Mouse (Mus musculus) MEL (cell line): ENCODE data around the gene Fbln5. TPM values are rescaled to one million over a fixed set of nuclear protein-coding genes. Genes with fewer than 3 reads are reported as not detected.

Experiments used
- DNase-seq: peaks from one replicate; pipeline ENCODE4 v3.0.0; 2011; ENCODE audit warnings: low read depth, low spot score
- H3K27ac ChIP-seq: 2 replicates; pipeline ENCODE4 v1.5.1; 2012; ENCODE audit warnings: low read depth, mild to moderate bottlenecking, control low read depth, low read length, moderate library complexity; ENCODE audit not compliant: control insufficient read depth
- H3K27me3 ChIP-seq, 2 experiments: fragments of 150-350 bp in 1 of 2; sonication (generic) in 1 of 2; 2 replicates each; pipeline ENCODE4 v1.6.1; 2012; ENCODE audit warnings: low read length in 2 of 2, mild to moderate bottlenecking in 2 of 2, improper control_type of control experiment in 1 of 2, moderate library complexity in 1 of 2; ENCODE audit not compliant: insufficient read depth in 2 of 2, control insufficient read depth in 1 of 2
- H3K36me3 ChIP-seq, 2 experiments: 2 replicates each; pipeline ENCODE4 v1.6.1; 2012 to 2014; ENCODE audit warnings: low read length in 2 of 2, improper control_type of control experiment in 1 of 2, inconsistent platforms in 1 of 2, mild to moderate bottlenecking in 1 of 2; ENCODE audit not compliant: insufficient read depth in 2 of 2, control insufficient read depth in 1 of 2
- H3K4me1 ChIP-seq, 2 experiments: fragments of 150-350 bp in 1 of 2; sonication (generic) in 1 of 2; 2 replicates each; pipeline ENCODE4 v1.6.1; 2012; ENCODE audit warnings: low read length in 2 of 2, improper control_type of control experiment in 1 of 2, mild to moderate bottlenecking in 1 of 2; ENCODE audit not compliant: insufficient read depth in 2 of 2, control insufficient read depth in 1 of 2
- H3K4me3 ChIP-seq, 2 experiments: fragments of 150-350 bp in 1 of 2; sonication (generic) in 1 of 2; 2 replicates each; pipeline ENCODE4 v1.5.1; 2012; ENCODE audit warnings: low read depth in 2 of 2, low read length in 2 of 2, mild to moderate bottlenecking in 2 of 2, moderate library complexity in 2 of 2, control low read depth in 1 of 2, improper control_type of control experiment in 1 of 2; ENCODE audit not compliant: control insufficient read depth in 1 of 2, insufficient read depth in 1 of 2
- H3K79me2 ChIP-seq: 2 replicates; pipeline ENCODE4 v1.6.1; 2012; ENCODE audit warnings: mild to moderate bottlenecking, low read length, moderate library complexity; ENCODE audit not compliant: control insufficient read depth, poor library complexity, insufficient read depth
- H3K9ac ChIP-seq: 2 replicates; pipeline ENCODE4 v1.6.1; 2012; ENCODE audit warnings: low read depth, mild to moderate bottlenecking, control low read depth, low read length, moderate library complexity; ENCODE audit not compliant: control insufficient read depth, poor library complexity, severe bottlenecking
- H3K9me3 ChIP-seq: fragments of 150-350 bp; sonication (generic); replicated peaks from 2 replicates; pipeline ENCODE4 v1.6.1; 2012; ENCODE audit warnings: mild to moderate bottlenecking, low read length, improper control_type of control experiment, moderate library complexity; ENCODE audit not compliant: insufficient read depth
- BHLHE40 ChIP-seq: IDR thresholded peaks from 2 replicates; pipeline ENCODE4 v1.6.1; 2012; ENCODE audit warnings: low read depth, mild to moderate bottlenecking, inconsistent platforms, low read length, improper control_type of control experiment, borderline replicate concordance
- CHD1 ChIP-seq: IDR thresholded peaks from 2 replicates; pipeline ENCODE4 v1.6.1; 2012; ENCODE audit warnings: low read depth, mild to moderate bottlenecking, inconsistent platforms, low read length, improper control_type of control experiment
- CHD2 ChIP-seq: IDR thresholded peaks from 2 replicates; pipeline ENCODE4 v1.6.1; 2011; ENCODE audit warnings: low read length, improper control_type of control experiment
- CTCF ChIP-seq, 3 experiments: IDR thresholded peaks in 2 of 3; conservative IDR thresholded peaks in 1 of 3; 2 replicates each; pipeline ENCODE4 v1.5.1; 2011 to 2012; ENCODE audit warnings: low read length in 3 of 3, low read depth in 2 of 3, mild to moderate bottlenecking in 2 of 3, improper control_type of control experiment in 1 of 3, inconsistent platforms in 1 of 3, mixed read lengths in 1 of 3, moderate library complexity in 1 of 3; ENCODE audit not compliant: control insufficient read depth in 1 of 3, insufficient read depth in 1 of 3, poor library complexity in 1 of 3, severe bottlenecking in 1 of 3
- E2F4 ChIP-seq: IDR thresholded peaks from 2 replicates; pipeline ENCODE4 v1.6.1; 2011; ENCODE audit warnings: low read depth, low read length, improper control_type of control experiment, borderline replicate concordance
- ELF1 ChIP-seq: IDR thresholded peaks from 2 replicates; pipeline ENCODE4 v1.6.1; 2014; ENCODE audit warnings: low read depth, mild to moderate bottlenecking, inconsistent platforms, low read length, improper control_type of control experiment, moderate library complexity
- EP300 ChIP-seq, 2 experiments: IDR thresholded peaks; 2 replicates each; pipeline ENCODE4 v1.6.1; 2011; ENCODE audit warnings: improper control_type of control experiment in 2 of 2, low read length in 2 of 2, low read depth in 1 of 2, mild to moderate bottlenecking in 1 of 2
- GABPA ChIP-seq: IDR thresholded peaks from 2 replicates; pipeline ENCODE4 v1.6.1; 2012; ENCODE audit warnings: low read depth, mild to moderate bottlenecking, inconsistent platforms, low read length, improper control_type of control experiment, moderate library complexity
- HCFC1 ChIP-seq: IDR thresholded peaks from 2 replicates; pipeline ENCODE4 v1.6.1; 2012; ENCODE audit warnings: low read depth, mild to moderate bottlenecking, inconsistent platforms, low read length, improper control_type of control experiment, moderate library complexity
- JUND ChIP-seq: IDR thresholded peaks from 2 replicates; pipeline ENCODE4 v1.6.1; 2011; ENCODE audit warnings: low read depth, mild to moderate bottlenecking, improper control_type of control experiment, low read length
- KAT2A ChIP-seq: conservative IDR thresholded peaks from 2 replicates; pipeline ENCODE4 v1.6.1; 2012; ENCODE audit warnings: low read depth, low read length, improper control_type of control experiment, inconsistent platforms
- MAX ChIP-seq: IDR thresholded peaks from 2 replicates; pipeline ENCODE4 v1.6.1; 2011; ENCODE audit warnings: low read length, improper control_type of control experiment
- MEF2A ChIP-seq: IDR thresholded peaks from 2 replicates; pipeline ENCODE4 v1.6.1; 2014; ENCODE audit warnings: low read depth, mild to moderate bottlenecking, inconsistent platforms, low read length, improper control_type of control experiment; ENCODE audit not compliant: poor library complexity, insufficient replicate concordance, severe bottlenecking; ENCODE audit errors: extremely low read depth
- MXI1 ChIP-seq: IDR thresholded peaks from 2 replicates; pipeline ENCODE4 v1.6.1; 2011; ENCODE audit warnings: mild to moderate bottlenecking, low read depth, low read length, improper control_type of control experiment
- MYB ChIP-seq: IDR thresholded peaks from 2 replicates; pipeline ENCODE4 v1.6.1; 2011; ENCODE audit warnings: mild to moderate bottlenecking, low read depth, low read length, improper control_type of control experiment
- MYC ChIP-seq: IDR thresholded peaks from 2 replicates; pipeline ENCODE4 v1.6.1; 2011; ENCODE audit warnings: low read depth, mild to moderate bottlenecking, low read length, improper control_type of control experiment, moderate library complexity
- NELFE ChIP-seq: IDR thresholded peaks from 2 replicates; pipeline ENCODE4 v1.6.1; 2011; ENCODE audit warnings: low read depth, low read length, improper control_type of control experiment
- NRF1 ChIP-seq: IDR thresholded peaks from 2 replicates; pipeline ENCODE4 v1.6.1; 2014; ENCODE audit warnings: low read depth, mild to moderate bottlenecking, inconsistent platforms, low read length, improper control_type of control experiment, moderate library complexity; ENCODE audit not compliant: poor library complexity, insufficient read depth, severe bottlenecking
- POLR2A ChIP-seq, 2 experiments: IDR thresholded peaks; 2 replicates each; pipeline ENCODE4 v1.6.1; 2011 to 2012; ENCODE audit warnings: low read length in 2 of 2, mild to moderate bottlenecking in 2 of 2, control low read depth in 1 of 2, improper control_type of control experiment in 1 of 2, low read depth in 1 of 2, moderate library complexity in 1 of 2; ENCODE audit not compliant: control insufficient read depth in 1 of 2, insufficient read depth in 1 of 2, poor library complexity in 1 of 2
- POLR2AphosphoS5 ChIP-seq: IDR thresholded peaks from 2 replicates; pipeline ENCODE4 v1.6.1; 2012; ENCODE audit warnings: low read depth, borderline replicate concordance, mild to moderate bottlenecking, inconsistent platforms, low read length, moderate library complexity, mixed read lengths
- RAD21 ChIP-seq: IDR thresholded peaks from 2 replicates; pipeline ENCODE4 v1.6.1; 2011; ENCODE audit warnings: mild to moderate bottlenecking, low read depth, low read length, improper control_type of control experiment
- RCOR1 ChIP-seq: IDR thresholded peaks from 2 replicates; pipeline ENCODE4 v1.6.1; 2012; ENCODE audit warnings: low read depth, mild to moderate bottlenecking, inconsistent platforms, low read length, improper control_type of control experiment
- SIN3A ChIP-seq: IDR thresholded peaks from 2 replicates; pipeline ENCODE4 v1.6.1; 2012; ENCODE audit warnings: low read length, improper control_type of control experiment, inconsistent platforms
- SMC3 ChIP-seq: IDR thresholded peaks from 2 replicates; pipeline ENCODE4 v1.6.1; 2011; ENCODE audit warnings: low read depth, low read length, improper control_type of control experiment
- TBP ChIP-seq: IDR thresholded peaks from 2 replicates; pipeline ENCODE4 v1.8.0; 2011; ENCODE audit warnings: low read depth, low read length, improper control_type of control experiment
- TCF12 ChIP-seq: IDR thresholded peaks from 2 replicates; pipeline ENCODE4 v1.6.1; 2014; ENCODE audit warnings: low read depth, mild to moderate bottlenecking, inconsistent platforms, low read length, improper control_type of control experiment, moderate library complexity
- UBTF ChIP-seq: IDR thresholded peaks from 2 replicates; pipeline ENCODE4 v1.6.1; 2012; ENCODE audit warnings: low read depth, mild to moderate bottlenecking, inconsistent platforms, low read length, improper control_type of control experiment, moderate library complexity, borderline replicate concordance; ENCODE audit not compliant: insufficient read depth
- USF2 ChIP-seq, 2 experiments: IDR thresholded peaks; 2 replicates each; pipeline ENCODE4 v1.6.1; 2011 to 2012; ENCODE audit warnings: improper control_type of control experiment in 2 of 2, low read length in 2 of 2, borderline replicate concordance in 1 of 2, inconsistent platforms in 1 of 2, low read depth in 1 of 2, mild to moderate bottlenecking in 1 of 2; ENCODE audit not compliant: insufficient read depth in 1 of 2
- ZC3H11A ChIP-seq: IDR thresholded peaks from 2 replicates; pipeline ENCODE4 v1.6.1; 2012; ENCODE audit warnings: low read depth, mild to moderate bottlenecking, inconsistent platforms, low read length, improper control_type of control experiment
- ZKSCAN1 ChIP-seq: IDR thresholded peaks from 2 replicates; pipeline ENCODE4 v1.6.1; 2012; ENCODE audit warnings: low read depth, mild to moderate bottlenecking, inconsistent platforms, low read length, improper control_type of control experiment, moderate library complexity
- ZMIZ1 ChIP-seq: IDR thresholded peaks from 2 replicates; pipeline ENCODE4 v1.6.1; 2012; ENCODE audit warnings: low read depth, mild to moderate bottlenecking, inconsistent platforms, low read length, improper control_type of control experiment, moderate library complexity
- ZNF384 ChIP-seq: IDR thresholded peaks from 2 replicates; pipeline ENCODE4 v1.6.1; 2012; ENCODE audit warnings: low read depth, mild to moderate bottlenecking, inconsistent platforms, low read length, improper control_type of control experiment
- polyA plus RNA-seq, 2 experiments: library from polyadenylated mRNA; stranded (reverse) in 1 of 2; unstranded in 1 of 2; fragments of >175 nt in 1 of 2; fragments of >200 nt in 1 of 2; gene quantifications; 2 replicates each; pipeline versions ENCODE4 v1.2.1 to v1.2.4; 2012; ENCODE audit warnings: low replicate concordance in 2 of 2, low read depth in 1 of 2; ENCODE audit not compliant: insufficient read length in 2 of 2, insufficient read depth in 1 of 2, missing spikeins in 1 of 2
- total RNA-seq: library from RNA; depleted of rRNA; stranded (reverse); fragments of 300-350 nt; gene quantifications from 2 replicates; pipeline ENCODE4 v1.2.3, GENCODE M21; 2012

The Fbln5 gene
- total and polyA plus RNA-seq, 3 experiments = not detected

- H3K27ac ChIP-seq = no peak overlapping the region
These were observed 51.4 kb downstream of the Fbln5 start for GRCm38 (mm10) chr12:101767306-101768053.

GRCm38 (mm10) chr12:101766228-101766852 lies 52.5 kb downstream of the Fbln5 start:
- Histone ChIP-seq H3K9me3 (no peaks in the 10 kb centered on the region), H3K9ac (no peak overlapping the region), H3K4me3 (no peak overlapping the region), H3K79me2 (no peaks in the 10 kb centered on the region), H3K4me1 (no peaks in the 10 kb centered on the region), H3K36me3 (no peaks in the 10 kb centered on the region), H3K27ac (no peak overlapping the region), H3K27me3 (no peaks in the 10 kb centered on the region; a peak in 1 of 4 replicates)
- DNase-seq = no peak
- TF ChIP-seq ZKSCAN1 (no peak), JUND (no peak), TBP (no peak), CHD1 (no peak), MEF2A (no peak), UBTF (no peak), NRF1 (no peak), MXI1 (no peak), MAX (no peak), RAD21 (no peak), POLR2A (IDR thresholded peaks at IDR 0.05; ENCODE audit: control insufficient read depth in 1 of 2, insufficient read depth in 1 of 2, low read depth in 1 of 2, low read length in 2 of 2, poor library complexity in 1 of 2) (no peak), BHLHE40 (no peak), MYC (no peak), SMC3 (no peak), ZNF384 (no peak), ZMIZ1 (no peak), CHD2 (no peak), E2F4 (no peak), USF2 (IDR thresholded peaks at IDR 0.05; ENCODE audit: borderline replicate concordance in 1 of 2, insufficient read depth in 1 of 2, low read depth in 1 of 2, low read length in 2 of 2) (no peak)

More at GRCm38 (mm10) chr12:101767306-101768053, 51.4 kb downstream of the Fbln5 start:
- TF ChIP-seq TCF12 (no peak), JUND (no peak), HCFC1 (no peak), ZC3H11A (no peak), ZKSCAN1 (no peak), KAT2A (no peak), EP300 (IDR thresholded peaks at IDR 0.05; ENCODE audit: low read depth in 1 of 2, low read length in 2 of 2) (no peak), CTCF (IDR thresholded peaks at IDR 0.05 in 2 of 3, conservative IDR thresholded peaks at IDR 0.05 in 1 of 3; ENCODE audit: control insufficient read depth in 1 of 3, insufficient read depth in 1 of 3, low read depth in 2 of 3, low read length in 3 of 3, poor library complexity in 1 of 3, severe bottlenecking in 1 of 3) (no peak), POLR2AphosphoS5 (no peak), RCOR1 (no peak), MAX (no peak), GABPA (no peak), BHLHE40 (no peak), MYB (no peak), ELF1 (no peak), UBTF (no peak), SIN3A (no peak), CHD2 (no peak), NELFE (no peak), MEF2A (no peak)
- Histone ChIP-seq H3K4me3 (no peak overlapping the region), H3K9me3 (no peaks in the 10 kb centered on the region), H3K27me3 (no peaks in the 10 kb centered on the region; a peak in 1 of 4 replicates), H3K79me2 (no peaks in the 10 kb centered on the region), H3K9ac (no peak overlapping the region), H3K36me3 (no peaks in the 10 kb centered on the region), H3K4me1 (no peaks in the 10 kb centered on the region)
- no peak for DNase-seq
